Comparison of ENCODE assay signal across 9 mouse cellular contexts in the genomic region with DNA sequence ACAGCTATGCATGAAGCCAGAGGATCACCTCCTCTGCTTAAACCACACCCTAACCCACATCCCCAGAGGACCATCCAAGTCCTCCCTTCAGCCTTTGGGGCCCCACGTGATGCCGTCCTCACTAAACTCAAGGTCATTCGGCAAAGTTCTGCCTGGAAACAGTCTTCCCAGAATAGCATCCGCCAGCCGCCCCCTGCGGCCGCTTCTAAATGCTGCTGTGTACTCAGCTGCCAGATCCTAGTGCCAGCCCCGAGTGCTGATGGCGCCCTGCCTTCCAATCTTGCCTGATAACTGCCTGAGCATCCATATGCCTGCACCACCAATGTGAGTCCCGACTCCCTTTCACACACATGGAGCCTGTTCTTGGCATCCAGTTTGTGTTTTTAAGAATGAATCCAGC.
DNase-seq lines count a peak whose midpoint lies in the region; TF ChIP-seq lines count a peak whose summit lies in the region.
"Had no signal": no experiment of that assay in that cellular context is flagged by ENCODE, and none has a peak within 500 bp of the region (broad histone marks: within the 10 kb centered on the region; RNA-seq: fewer than 3 reads in every experiment).

No protein-coding gene starts in this region.

- no peak overlapping the region for H3K4me3 ChIP-seq in ES-E14 (ENCODE audit: insufficient read depth in 1 of 2, low read depth in 1 of 2, low read length in 2 of 2, poor library complexity in 1 of 2, severe bottlenecking in 1 of 2)

- H3K4me1 ChIP-seq in ES-E14 (ENCODE audit: control insufficient read depth in 2 of 2, insufficient read depth in 2 of 2, low read length in 2 of 2, poor library complexity in 1 of 2): peaks cover 4 to 12% of the 10 kb centered on the region in 2 experiments; a peak in 2 of 4 replicates

- no peak overlapping the region for H3K9ac ChIP-seq in ES-E14 (ENCODE audit: insufficient read depth, low read depth, low read length, poor library complexity, severe bottlenecking)

- in situ Hi-C loops in ES-E14 (cut with MboI; ENCODE audit: low sequenced_read_pairs in 2 of 2, unreplicated experiment in 2 of 2): no loop called here

- H3K27ac ChIP-seq in ES-E14 (ENCODE audit: insufficient read depth, low read depth, low read length, poor library complexity, severe bottlenecking): no peak overlapping the region
- H3K27ac ChIP-seq: macrophage had no signal

- H3K36me3 ChIP-seq in ES-E14 (ENCODE audit: control insufficient read depth, insufficient read depth, low read length, poor library complexity, severe bottlenecking): no peaks in the 10 kb centered on the region

- DNase-seq in cerebellum, postnatal 25 days: peak; percentile 21 to 40
- DNase-seq in cerebellum, adult 9-11 months: no peak
- DNase-seq in ES-E14 (ENCODE audit: low read depth, low spot score): peak; percentile 37
- peak; percentile 45 to 51 for DNase-seq in frontal cortex, postnatal 25 days (ENCODE audit: low spot score in 2 of 2)
- peak; percentile 32 to 70 for DNase-seq in layer of hippocampus, adult 18-20 months (ENCODE audit: low spot score in 2 of 2)
- peak; percentile 86 to 90 for DNase-seq in right cerebral cortex, postnatal 10 days (ENCODE audit: low spot score in 2 of 2)
- DNase-seq in gastrocnemius, postnatal 25 days: no peak
- DNase-seq in embryo, embryonic 10 days (ENCODE audit: low spot score): no peak

- no peaks in the 10 kb centered on the region for H3K9me3 ChIP-seq in ES-E14 (ENCODE audit: control insufficient read depth, insufficient read depth, low read depth, low read length)

TF ChIP-seq in ES-E14, 5 proteins besides CTCF, POLR2A, EP300 and RAD21:
- TF ChIP-seq ZNF384 (IDR thresholded peaks at IDR 0.05; ENCODE audit: low read depth, low read length) (no peak), ZC3H11A (IDR thresholded peaks at IDR 0.05; ENCODE audit: borderline replicate concordance, low read depth, low read length) (no peak), MAFK (IDR thresholded peaks at IDR 0.05; ENCODE audit: insufficient read depth, low read depth, low read length) (no peak), CHD2 (IDR thresholded peaks at IDR 0.05; ENCODE audit: low read depth, low read length) (no peak), HCFC1 (IDR thresholded peaks at IDR 0.05; ENCODE audit: borderline replicate concordance, insufficient read depth, low read length) (no peak)
TF ChIP-seq in ES-E14: peak in this region for 0.

Comparison
In these comparisons a context has a peak if more than half of its experiments do, and no peak if none do; other contexts are left out.
1. DNase-seq: peak in cerebellum, postnatal 25 days (2 of 2), ES-E14 (single experiment), frontal cortex, postnatal 25 days (2 of 2), layer of hippocampus, adult 18-20 months (2 of 2) and right cerebral cortex, postnatal 10 days (2 of 2); none in cerebellum, adult 9-11 months (single experiment), gastrocnemius, postnatal 25 days (single experiment) and embryo, embryonic 10 days (single experiment).